Mouse (Mus musculus) liver, postnatal 0 days (tissue): ENCODE results near the gene Rapgef4. TPM values are rescaled to one million over a fixed set of nuclear protein-coding genes. Genes with fewer than 3 reads are reported as not detected.
A peak's percentile ranks its signal among the peaks of the same experiment; 100 is the strongest.

Experiments used
- ATAC-seq: fragments of 200-750 bp; cut with Nextera tagmentation; 2 replicates; pipeline ENCODE4 v1.8.0; 2017; ENCODE audit warnings: mild to moderate bottlenecking, moderate library complexity
- DNase-seq: peaks from one replicate; pipeline ENCODE4 v3.0.0-alpha.2; 2016
- H3K27ac ChIP-seq: fragments of 300-500 bp; sonication (generic); 2 replicates; pipeline ENCODE4 v1.5.1; 2014; ENCODE audit warnings: antibody characterized with exemption, moderate library complexity, mild to moderate bottlenecking, low read depth
- H3K27me3 ChIP-seq: fragments of 300-500 bp; sonication (generic); 2 replicates; pipeline ENCODE4 v1.6.1; 2014; ENCODE audit warnings: low read length, control low read depth, mixed read lengths; ENCODE audit not compliant: insufficient read depth
- H3K36me3 ChIP-seq: fragments of 300-500 bp; sonication (generic); replicated peaks from 2 replicates; pipeline ENCODE4 v1.6.1; 2014; ENCODE audit warnings: mild to moderate bottlenecking, control low read depth, low read length, moderate library complexity, mixed read lengths; ENCODE audit not compliant: insufficient read depth
- H3K4me1 ChIP-seq: fragments of 300-500 bp; sonication (generic); 2 replicates; pipeline ENCODE4 v1.6.1; 2014; ENCODE audit warnings: antibody characterized with exemption, mild to moderate bottlenecking, control low read depth; ENCODE audit not compliant: insufficient read depth
- H3K4me2 ChIP-seq: fragments of 300-500 bp; sonication (generic); 2 replicates; pipeline ENCODE4 v1.6.1; 2014; ENCODE audit warnings: low read depth, mild to moderate bottlenecking, low read length, moderate library complexity, mixed read lengths
- H3K4me3 ChIP-seq: fragments of 300-500 bp; sonication (generic); 2 replicates; pipeline ENCODE4 v1.5.1; 2014; ENCODE audit warnings: low read depth, low read length
- H3K9ac ChIP-seq: fragments of 300-500 bp; sonication (generic); replicated peaks from 2 replicates; pipeline ENCODE4 v1.6.1; 2014; ENCODE audit warnings: mild to moderate bottlenecking, moderate library complexity
- H3K9me3 ChIP-seq: fragments of 300-500 bp; sonication (generic); 2 replicates; pipeline ENCODE4 v1.6.1; 2016; ENCODE audit warnings: mild to moderate bottlenecking, control low read depth, low read length, mixed read lengths
- CTCF ChIP-seq: sonication (generic); IDR thresholded peaks from 2 replicates; pipeline ENCODE4 v1.5.1; 2016; ENCODE audit warnings: antibody characterized with exemption, low read depth
- EP300 ChIP-seq: IDR thresholded peaks from 2 replicates; pipeline ENCODE4 v1.6.1; 2016; ENCODE audit warnings: antibody characterized with exemption, low read depth, mild to moderate bottlenecking
- WGBS: fragments of 180-500 bp; shearing (Covaris S2); extraction: QIAGEN DNeasy Blood & Tissue Kit; methylation state at CpG from one replicate; pipeline ENCODE4 v1.1.7; 2014; ENCODE audit not compliant: insufficient replicate concordance; 5-methylcytosine and 5-hydroxymethylcytosine counted together
- polyA plus RNA-seq: library from polyadenylated mRNA; unstranded; fragments of >200 nt; fragmentation: Nextera tagmentation; extraction: Ambion mirVana; gene quantifications from 2 replicates; pipeline ENCODE4 v1.2.1, GENCODE M21; 2015

Rapgef4 gene
- polyA plus RNA-seq, 1 experiment from 2014 or later = 30.2 TPM

- no peaks in the 10 kb centered on the region; the same call in 1 of the 2 replicates for H3K36me3 ChIP-seq
- no peak overlapping the region for H3K4me3 ChIP-seq
- no peak for DNase-seq
- no peak overlapping the region for H3K9ac ChIP-seq
- no peak overlapping the region for H3K4me2 ChIP-seq
- H3K9me3 ChIP-seq = no peaks in the 10 kb centered on the region
- no peak overlapping the region for H3K27ac ChIP-seq
- TF ChIP-seq CTCF = no peak
- TF ChIP-seq EP300 = no peak
- peak; percentile 49; the same call in 1 of the 2 replicates for ATAC-seq
- no peaks in the 10 kb centered on the region for H3K27me3 ChIP-seq
- no peaks in the 10 kb centered on the region for H3K4me1 ChIP-seq
- WGBS = 65% methylated on average over 6 of the region's 6 CpGs
These were observed 266.8 kb downstream of the Rapgef4 start for GRCm38 (mm10) chr2:72247819-72248218.

- ATAC-seq = no peak
- H3K27me3 ChIP-seq = no peaks in the 10 kb centered on the region
- no peaks in the 10 kb centered on the region for H3K9me3 ChIP-seq
- no peak overlapping the region for H3K4me2 ChIP-seq
- no peak for DNase-seq
- TF ChIP-seq EP300 (no peak), CTCF (no peak)
- H3K9ac ChIP-seq = no peak overlapping the region
- H3K4me1 ChIP-seq = no peaks in the 10 kb centered on the region
- WGBS = 70% methylated on average over 18 of the region's 18 CpGs
- no peak overlapping the region for H3K27ac ChIP-seq
- H3K4me3 ChIP-seq = no peak overlapping the region
- no peaks in the 10 kb centered on the region for H3K36me3 ChIP-seq
These were observed 271.8 kb downstream of the Rapgef4 start for GRCm38 (mm10) chr2:72252510-72253505.

- no peaks in the 10 kb centered on the region for H3K9me3 ChIP-seq
- H3K9ac ChIP-seq = no peak overlapping the region
- DNase-seq (no peak), ATAC-seq (no peak)
- H3K4me1 ChIP-seq = no peaks in the 10 kb centered on the region
- H3K27me3 ChIP-seq = no peaks in the 10 kb centered on the region
- 69% methylated on average over 4 of the region's 4 CpGs for WGBS
- H3K4me3 ChIP-seq = no peak overlapping the region
- TF ChIP-seq EP300 (no peak), CTCF (no peak)
- H3K4me2 ChIP-seq = no peak overlapping the region
- no peaks in the 10 kb centered on the region for H3K36me3 ChIP-seq
- no peak overlapping the region for H3K27ac ChIP-seq
These were observed 272.8 kb downstream of the Rapgef4 start for GRCm38 (mm10) chr2:72253882-72254281.

GRCm38 (mm10) chr2:72254813-72255582, 274.0 kb downstream of the Rapgef4 start:
- H3K4me3 ChIP-seq = no peak overlapping the region
- ATAC-seq = peak; percentile 74

GRCm38 (mm10) chr2:72260704-72261103, 279.7 kb downstream of the Rapgef4 start:
- WGBS = 33% methylated on average over 1 of the region's 1 CpGs
- no peak overlapping the region for H3K4me2 ChIP-seq
- peak; percentile 74 for ATAC-seq
- H3K4me3 ChIP-seq = no peak overlapping the region
- peaks cover 11% of the 10 kb centered on the region for H3K4me1 ChIP-seq
- DNase-seq = no peak
- no peaks in the 10 kb centered on the region for H3K9me3 ChIP-seq
- H3K9ac ChIP-seq = no peak overlapping the region
- H3K27me3 ChIP-seq = no peaks in the 10 kb centered on the region
- no peaks in the 10 kb centered on the region for H3K36me3 ChIP-seq
- TF ChIP-seq EP300 = no peak
- no peak for TF ChIP-seq CTCF
- 0 out of 2 replicates have a peak overlapping the region, but pooled peaks have one; percentile 11 for H3K27ac ChIP-seq

More at GRCm38 (mm10) chr2:72254813-72255582, 274.0 kb downstream of the Rapgef4 start:
- Histone ChIP-seq H3K27ac (no peak overlapping the region), H3K36me3 (no peaks in the 10 kb centered on the region), H3K9ac (no peak overlapping the region), H3K9me3 (no peaks in the 10 kb centered on the region), H3K27me3 (no peaks in the 10 kb centered on the region), H3K4me2 (peak overlapping the region; percentile 31), H3K4me1 (no peaks in the 10 kb centered on the region)
- TF ChIP-seq EP300 = no peak
- no peak for TF ChIP-seq CTCF
- peak; percentile 28 for DNase-seq
- WGBS = 42% methylated on average over 14 of the region's 14 CpGs
